Comparison of ENCODE assay signal across 8 mouse cellular contexts in the genomic region with DNA sequence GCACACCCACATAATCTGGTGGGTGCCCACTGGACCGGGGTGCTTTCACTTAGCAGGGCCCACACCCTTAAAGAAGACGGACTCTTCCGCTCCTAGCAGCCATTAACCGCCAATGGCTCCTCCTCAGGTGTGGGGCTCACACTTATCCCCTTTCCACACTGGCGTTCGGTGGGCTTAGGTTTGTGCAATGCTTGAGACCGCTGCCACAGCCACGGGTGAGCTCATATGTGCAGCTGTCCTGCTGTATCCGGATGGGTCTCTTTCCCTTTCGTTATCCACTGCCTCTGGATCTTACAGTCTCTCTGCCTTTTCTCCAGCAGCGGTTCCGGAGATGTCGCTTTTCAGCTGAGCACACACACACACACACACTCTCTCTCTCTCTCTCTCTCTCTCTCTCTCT. TPM values are rescaled to one million over a fixed set of nuclear protein-coding genes. Genes with fewer than 3 reads are reported as not detected.
DNase-seq lines count a peak whose midpoint lies in the region; ATAC-seq and TF ChIP-seq lines count a peak whose summit lies in the region.

No protein-coding gene starts in this region.

- peak overlapping the region; percentile 41 for H3K4me3 ChIP-seq in lung, embryonic 16.5 days (ENCODE audit: low read length)
- H3K4me3 ChIP-seq in embryonic facial prominence, embryonic 15.5 days (replicated peaks): peak overlapping the region; percentile 42
- peak overlapping the region; percentile 35 for H3K4me3 ChIP-seq in limb, embryonic 12.5 days (replicated peaks)
- peak overlapping the region; percentile 49 for H3K4me3 ChIP-seq in olfactory bulb, adult 2 months (ENCODE audit: insufficient read depth, low read depth, low read length)

- H3K9me3 ChIP-seq in lung, embryonic 16.5 days (ENCODE audit: control insufficient read depth, low read length): no peaks in the 10 kb centered on the region
- H3K9me3 ChIP-seq in embryonic facial prominence, embryonic 15.5 days (replicated peaks): no peaks in the 10 kb centered on the region
- H3K9me3 ChIP-seq in limb, embryonic 12.5 days: no peaks in the 10 kb centered on the region

- DNase-seq in lung, postnatal 10 days: no peak
- no peak for DNase-seq in left cerebral cortex, adult 8-10 months (ENCODE audit: low spot score in 2 of 2)
- DNase-seq in yolk sac, embryonic 10.5 days (ENCODE audit: low spot score): no peak
- no peak for DNase-seq in gastrocnemius, postnatal 10 days

- H3K4me2 ChIP-seq in lung, embryonic 16.5 days (ENCODE audit: low read depth, low read length): peak overlapping the region; percentile 57
- H3K4me2 ChIP-seq in embryonic facial prominence, embryonic 15.5 days (replicated peaks): peak overlapping the region; percentile 47
- H3K4me2 ChIP-seq in limb, embryonic 12.5 days: peak overlapping the region; percentile 58

- 0 out of 2 replicates have a peak, but pooled peaks have one; percentile 38 for ATAC-seq in lung, embryonic 16.5 days (ENCODE audit: low read depth)
- no peak for ATAC-seq in embryonic facial prominence, embryonic 15.5 days (ENCODE audit: insufficient number of reproducible peaks, low FRiP score, low TSS enrichment, low read depth)
- no peak for ATAC-seq in limb, embryonic 12.5 days (ENCODE audit: insufficient number of reproducible peaks, insufficient read depth, low FRiP score, low TSS enrichment, low read depth)

- no peaks in the 10 kb centered on the region for H3K27me3 ChIP-seq in lung, embryonic 16.5 days (ENCODE audit: control insufficient read depth, insufficient read depth, low read depth, low read length)
- H3K27me3 ChIP-seq in embryonic facial prominence, embryonic 15.5 days: peaks cover 9% of the 10 kb centered on the region
- H3K27me3 ChIP-seq in limb, embryonic 12.5 days: peaks cover 7% of the 10 kb centered on the region

- TF ChIP-seq CTCF in olfactory bulb, adult 2 months (IDR thresholded peaks at IDR 0.05; ENCODE audit: insufficient read depth, low read depth, low read length): no peak

- no peak for TF ChIP-seq POLR2A in olfactory bulb, adult 2 months (IDR thresholded peaks at IDR 0.05; ENCODE audit: insufficient read depth, low read depth, low read length)

- no peak overlapping the region for H3K27ac ChIP-seq in lung, embryonic 16.5 days (ENCODE audit: low read length)
- no peak overlapping the region for H3K27ac ChIP-seq in embryonic facial prominence, embryonic 15.5 days (replicated peaks)
- H3K27ac ChIP-seq in limb, embryonic 12.5 days: no peak overlapping the region
- no peak overlapping the region for H3K27ac ChIP-seq in olfactory bulb, adult 2 months (ENCODE audit: insufficient read depth, low read depth, low read length)

- H3K9ac ChIP-seq in lung, embryonic 16.5 days (ENCODE audit: low read length): peak overlapping the region; percentile 4; the same call in 1 of the 2 replicates
- H3K9ac ChIP-seq in embryonic facial prominence, embryonic 15.5 days: no peak overlapping the region
- H3K9ac ChIP-seq in limb, embryonic 12.5 days (replicated peaks): peak overlapping the region; percentile 27; the same call in 1 of the 2 replicates

- H3K36me3 ChIP-seq in lung, embryonic 16.5 days (ENCODE audit: control insufficient read depth, insufficient read depth, low read length): no peaks in the 10 kb centered on the region
- H3K36me3 ChIP-seq in embryonic facial prominence, embryonic 15.5 days: no peaks in the 10 kb centered on the region
- no peaks in the 10 kb centered on the region for H3K36me3 ChIP-seq in limb, embryonic 12.5 days

- H3K4me1 ChIP-seq in lung, embryonic 16.5 days (replicated peaks; ENCODE audit: control insufficient read depth, insufficient read depth, low read length): no peaks in the 10 kb centered on the region; the same call in 1 of the 2 replicates
- no peaks in the 10 kb centered on the region for H3K4me1 ChIP-seq in embryonic facial prominence, embryonic 15.5 days
- H3K4me1 ChIP-seq in limb, embryonic 12.5 days (replicated peaks): no peaks in the 10 kb centered on the region
- H3K4me1 ChIP-seq in olfactory bulb, adult 2 months (ENCODE audit: control insufficient read depth, insufficient read depth, low read length): peaks cover 3% of the 10 kb centered on the region; the same call in 1 of the 2 replicates

- WGBS in lung, embryonic 16.5 days: 35% methylated on average over 13 of the region's 13 CpGs
- 40% methylated on average over 13 of the region's 13 CpGs for WGBS in embryonic facial prominence, embryonic 15.5 days
- 47% methylated on average over 13 of the region's 13 CpGs for WGBS in limb, embryonic 12.5 days
- WGBS in olfactory bulb, adult 2 months: 14% methylated on average over 13 of the region's 13 CpGs

RNA-seq across cellular contexts. Expression of gene Mobp, which starts 41.4 kb away (rescaled TPM):
- not detected in 2 replicates for polyA plus RNA-seq in lung, embryonic 16.5 days (2015; fragmentation: Nextera tagmentation; extraction: Ambion mirVana)
- 0.40 and 0.56 TPM in 2 replicates for polyA plus RNA-seq in embryonic facial prominence, embryonic 15.5 days (2015; fragmentation: Nextera tagmentation; extraction: Ambion mirVana)
- not detected in 2 replicates for polyA plus RNA-seq in limb, embryonic 12.5 days (2016; fragmentation: Nextera tagmentation; extraction: Ambion mirVana)
- 425 TPM in 1 of 2 replicates, not detected in the other for polyA plus RNA-seq in olfactory bulb, adult 2 months (2012; ENCODE audit: insufficient read depth, insufficient read length, low replicate concordance, missing spikeins)
- 100 to 1,000 TPM; 408 to 480 (median 458) TPM for total RNA-seq in left cerebral cortex, adult 8-10 months (2022)
- under 1 TPM in 1 of 2 experiments, not detected in 1; 0.77 TPM for total RNA-seq in gastrocnemius, postnatal 10 days (2021)
